Mouse (Mus musculus): ENCODE data around the gene Sik3.
"Not testable (repeated sequence)": the region's sequence is repeated elsewhere in the genome, so short reads cannot be mapped to it uniquely, and the experiment has no call there.

Gene Sik3

DNA sequence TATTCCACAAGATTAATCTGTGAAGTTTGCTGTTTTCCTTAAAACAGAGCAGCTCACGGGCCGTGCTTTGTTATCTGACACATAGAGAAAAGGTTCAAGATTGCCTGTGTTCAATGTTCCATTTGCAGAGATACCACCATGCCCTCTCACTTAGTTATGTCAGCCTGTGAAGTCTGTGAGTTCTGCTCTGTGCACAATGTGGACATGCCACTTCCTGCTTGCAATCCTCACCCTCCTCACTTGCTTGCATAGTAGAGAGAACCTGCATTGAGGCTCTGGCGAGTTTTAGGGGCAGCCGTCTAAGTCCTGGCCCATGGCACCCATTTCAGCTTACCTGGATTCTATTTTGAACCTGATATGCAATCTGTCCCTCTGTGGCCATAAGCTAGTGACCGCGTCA, 80.0 kb downstream of the Sik3 start:
- ATAC-seq (ENCODE audit: insufficient number of reproducible peaks, low FRiP score, low TSS enrichment): no peak

DNA sequence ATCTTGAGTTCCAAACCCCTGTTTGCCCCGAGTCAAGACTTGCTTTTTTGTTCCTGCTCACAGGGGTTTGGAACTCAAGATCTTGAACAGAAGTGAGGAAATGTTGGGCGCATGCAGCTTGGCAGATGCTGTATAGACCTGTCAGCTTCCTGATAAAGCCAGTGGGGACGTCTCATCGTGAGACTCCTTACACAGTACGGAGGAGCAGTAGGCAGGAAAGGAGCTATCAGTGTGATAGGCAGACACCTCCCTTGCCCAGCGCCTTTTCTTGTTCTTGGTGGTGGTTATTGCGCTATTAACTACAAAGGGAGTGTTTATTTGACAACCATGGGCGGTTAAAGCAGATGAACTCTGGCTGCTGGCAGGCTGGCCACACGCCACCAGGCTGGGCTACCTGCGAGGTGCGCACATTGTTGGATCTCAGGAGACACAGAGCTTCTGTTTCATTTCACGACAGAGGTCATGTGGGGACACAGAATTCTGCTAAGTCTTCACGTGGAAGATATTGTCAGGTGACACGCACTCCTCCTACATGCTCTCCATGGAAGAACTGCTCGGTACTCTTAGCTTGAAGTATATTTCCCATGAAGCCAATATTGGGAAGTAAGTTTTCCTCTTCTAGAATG, 85.9 kb downstream of the Sik3 start:
- ATAC-seq (ENCODE audit: insufficient number of reproducible peaks, low FRiP score, low TSS enrichment): peak; percentile 52; the same call in 1 of the 2 replicates

GRCm38 (mm10) chr9:46099107-46099506, 86.5 kb downstream of the Sik3 start:
- no peak for ATAC-seq (ENCODE audit: insufficient number of reproducible peaks, low FRiP score, low TSS enrichment)

- no peak for ATAC-seq (ENCODE audit: insufficient number of reproducible peaks, low FRiP score, low TSS enrichment)
Observed at GRCm38 (mm10) chr9:46103154-46103553, 90.5 kb downstream of the Sik3 start.

DNA sequence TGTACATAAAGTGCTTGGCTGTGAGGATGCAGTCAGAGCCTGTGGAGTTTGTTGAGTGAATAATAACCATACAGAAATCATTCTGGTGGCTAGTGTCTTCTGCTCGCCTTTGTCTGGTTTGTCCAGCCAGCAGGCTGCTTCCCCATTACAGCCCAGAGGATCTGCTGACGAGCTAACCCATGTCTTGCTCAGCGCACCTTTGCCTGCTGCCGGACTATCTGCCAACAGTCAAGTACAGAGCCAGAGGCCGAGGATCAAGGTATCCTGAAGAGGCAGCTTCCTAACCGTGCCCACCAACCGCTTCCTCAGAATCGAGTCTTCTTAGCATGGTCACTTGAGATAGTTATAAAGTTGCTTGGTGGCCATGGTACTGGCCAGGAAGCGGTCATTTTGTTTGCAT, 93.5 kb downstream of the Sik3 start:
- no peak for ATAC-seq (ENCODE audit: insufficient number of reproducible peaks, low FRiP score, low TSS enrichment)

DNA sequence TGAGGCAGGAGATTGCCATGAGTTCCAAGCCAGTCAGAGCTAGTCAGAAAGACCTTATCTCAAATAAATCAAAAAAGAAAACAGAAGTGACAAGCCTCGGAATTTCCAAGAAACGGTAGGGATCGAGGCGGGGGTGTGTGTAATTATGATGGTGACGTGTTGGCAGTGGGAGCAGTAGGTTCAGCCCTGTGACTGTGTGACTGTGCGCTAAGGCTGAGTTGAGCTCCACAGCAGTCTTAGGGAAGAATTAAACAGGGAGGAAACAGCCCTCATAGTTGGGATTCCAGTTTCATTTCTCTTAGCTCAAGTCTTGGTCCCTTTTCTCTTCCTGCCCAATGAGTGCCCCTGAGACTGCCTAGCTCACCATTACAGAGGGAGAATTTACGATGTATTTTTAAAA, 98.0 kb downstream of the Sik3 start:
- ATAC-seq (ENCODE audit: insufficient number of reproducible peaks, low FRiP score, low TSS enrichment): no peak

- ATAC-seq (ENCODE audit: insufficient number of reproducible peaks, low FRiP score, low TSS enrichment): no peak
Observed at GRCm38 (mm10) chr9:46111334-46111733, 98.7 kb downstream of the Sik3 start.

DNA sequence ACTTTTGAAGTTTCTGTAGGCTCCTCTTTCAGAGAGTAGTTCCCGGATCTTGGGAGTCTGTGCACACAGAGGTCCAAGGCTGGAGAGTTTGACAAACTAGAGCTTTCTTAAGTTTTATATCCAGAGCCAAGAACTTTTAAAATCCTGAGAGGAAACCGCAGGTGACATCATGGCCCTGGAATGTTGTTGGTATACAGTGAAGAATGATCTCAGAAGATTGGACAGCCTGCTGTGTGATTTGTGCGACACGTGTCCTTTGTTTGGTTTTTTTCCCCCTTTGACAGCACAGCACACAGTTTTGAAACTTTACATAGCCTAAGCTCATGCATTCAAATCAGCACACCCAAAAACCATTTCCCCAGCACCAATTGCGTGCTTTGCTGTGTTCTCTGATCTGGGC, 99.6 kb downstream of the Sik3 start:
- no peak for ATAC-seq (ENCODE audit: insufficient number of reproducible peaks, low FRiP score, low TSS enrichment)

DNA sequence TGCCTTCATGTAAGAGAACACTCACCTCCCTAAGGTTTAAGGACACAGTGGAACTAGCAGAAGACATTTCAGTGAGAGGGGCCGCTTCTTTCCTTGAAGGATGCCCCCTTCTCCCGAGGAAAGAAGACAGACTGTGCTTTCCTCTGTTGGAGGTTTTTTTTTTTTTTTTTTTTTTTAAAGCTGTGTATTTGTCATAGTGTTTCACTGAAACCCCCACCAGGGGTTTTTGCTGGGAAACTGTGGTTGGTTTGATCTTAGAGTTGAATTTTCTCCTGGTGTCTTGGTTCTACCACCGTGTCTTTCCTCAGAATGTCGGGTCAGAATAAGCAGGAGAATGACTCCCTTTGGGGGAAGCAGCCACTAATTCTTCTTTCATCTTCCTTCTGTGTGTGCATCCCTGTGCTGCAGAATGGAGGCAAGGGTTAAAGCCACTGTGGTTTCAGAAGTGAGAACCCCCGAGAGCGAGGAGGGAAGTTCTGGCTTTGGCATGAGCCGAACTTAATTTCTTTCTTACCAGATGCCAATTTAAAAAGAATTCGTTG, 106.3 kb downstream of the Sik3 start:
- ATAC-seq (ENCODE audit: insufficient number of reproducible peaks, low FRiP score, low TSS enrichment): no peak

- ATAC-seq (ENCODE audit: insufficient number of reproducible peaks, low FRiP score, low TSS enrichment): no peak
Observed at GRCm38 (mm10) chr9:46119943-46120441, 107.4 kb downstream of the Sik3 start.

DNA sequence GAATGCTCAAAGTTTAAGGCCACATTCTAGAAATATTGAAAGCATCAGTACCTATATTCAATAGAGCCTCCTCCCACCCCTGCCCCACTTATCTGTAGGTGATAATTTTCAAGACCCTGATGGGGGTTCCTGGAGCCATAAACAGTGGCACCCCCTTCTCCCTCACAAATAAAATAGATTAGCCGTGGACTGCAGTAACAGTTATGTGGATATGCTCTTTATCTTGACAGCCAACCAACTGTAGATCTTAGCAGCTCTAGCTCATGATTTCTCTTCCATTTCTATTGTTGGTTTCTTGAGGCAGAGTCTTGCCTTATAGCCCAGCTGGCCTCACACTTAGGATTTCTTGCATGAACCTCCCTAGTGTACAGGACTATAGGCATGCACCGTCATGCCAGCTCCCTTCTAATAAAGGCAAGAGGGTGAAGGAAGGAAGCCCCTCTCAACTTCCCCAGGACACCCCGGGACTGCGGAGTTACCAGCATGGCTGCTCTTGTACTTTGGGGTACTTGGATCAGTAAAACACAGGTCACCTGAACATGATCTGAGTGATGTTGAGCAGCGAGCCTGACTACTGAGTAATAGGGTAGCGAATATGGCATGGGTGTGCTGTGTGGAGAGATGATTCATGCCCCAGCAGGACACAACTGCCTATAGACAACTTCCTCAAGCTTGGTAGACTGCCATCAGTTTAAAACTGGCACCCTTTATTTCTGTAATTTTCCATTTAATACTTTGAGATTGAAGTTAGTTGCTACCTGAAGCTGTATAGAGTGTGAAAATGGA, 108.0 kb downstream of the Sik3 start:
- ATAC-seq (ENCODE audit: insufficient number of reproducible peaks, low FRiP score, low TSS enrichment): no peak

GRCm38 (mm10) chr9:46121486-46121885, 108.9 kb downstream of the Sik3 start:
- ATAC-seq (ENCODE audit: insufficient number of reproducible peaks, low FRiP score, low TSS enrichment): no peak

- ATAC-seq (ENCODE audit: insufficient number of reproducible peaks, low FRiP score, low TSS enrichment): no peak
Observed at GRCm38 (mm10) chr9:46122731-46123130, 110.1 kb downstream of the Sik3 start.

GRCm38 (mm10) chr9:46126295-46126694, 113.7 kb downstream of the Sik3 start:
- ATAC-seq (ENCODE audit: insufficient number of reproducible peaks, low FRiP score, low TSS enrichment): no peak

- no peak for ATAC-seq (ENCODE audit: insufficient number of reproducible peaks, low FRiP score, low TSS enrichment)
Observed at GRCm38 (mm10) chr9:46127326-46127725, 114.7 kb downstream of the Sik3 start.

DNA sequence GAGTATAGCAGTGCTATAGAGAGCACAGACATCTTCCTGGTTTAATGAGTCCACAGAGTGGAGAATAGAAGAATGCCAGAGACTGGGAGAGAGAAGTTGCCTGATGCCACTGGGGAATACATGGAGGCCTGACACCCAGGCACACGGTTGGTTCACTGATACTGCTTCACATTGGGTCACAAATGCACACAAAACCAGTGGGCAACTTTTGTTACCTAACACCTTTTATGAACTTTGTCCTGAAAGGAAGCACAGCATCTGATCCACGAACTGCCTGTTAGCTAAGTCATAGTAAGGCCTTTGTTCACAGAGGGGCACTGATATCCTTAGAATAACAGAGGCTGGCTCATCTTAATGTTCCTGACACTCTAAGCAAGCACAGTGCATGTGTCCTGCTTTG, 116.6 kb downstream of the Sik3 start:
- no peak for ATAC-seq (ENCODE audit: insufficient number of reproducible peaks, low FRiP score, low TSS enrichment)

- ATAC-seq (ENCODE audit: insufficient number of reproducible peaks, low FRiP score, low TSS enrichment): not testable (repeated sequence)
Observed at GRCm38 (mm10) chr9:46132821-46133220, 120.2 kb downstream of the Sik3 start.

DNA sequence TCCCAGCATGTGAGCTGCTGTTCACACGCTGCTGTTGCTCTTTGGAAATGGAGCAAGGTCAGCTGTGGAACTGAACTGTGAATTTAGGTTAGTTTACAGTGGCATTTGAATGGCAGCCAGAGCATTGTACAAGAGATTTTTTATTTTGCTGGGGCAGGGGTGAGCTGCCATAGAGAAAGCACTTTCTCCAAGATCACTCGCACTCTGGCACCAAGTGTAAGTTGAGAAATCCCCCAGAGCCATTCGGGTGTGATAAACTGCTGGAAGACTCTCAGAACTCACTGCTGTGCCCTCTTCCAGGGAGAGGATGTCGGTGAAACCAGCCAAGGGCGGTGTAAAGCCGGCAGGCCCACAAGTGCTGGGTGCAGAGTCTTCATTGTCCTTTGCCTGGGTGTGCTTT, 126.2 kb downstream of the Sik3 start:
- ATAC-seq (ENCODE audit: insufficient number of reproducible peaks, low FRiP score, low TSS enrichment): no peak

DNA sequence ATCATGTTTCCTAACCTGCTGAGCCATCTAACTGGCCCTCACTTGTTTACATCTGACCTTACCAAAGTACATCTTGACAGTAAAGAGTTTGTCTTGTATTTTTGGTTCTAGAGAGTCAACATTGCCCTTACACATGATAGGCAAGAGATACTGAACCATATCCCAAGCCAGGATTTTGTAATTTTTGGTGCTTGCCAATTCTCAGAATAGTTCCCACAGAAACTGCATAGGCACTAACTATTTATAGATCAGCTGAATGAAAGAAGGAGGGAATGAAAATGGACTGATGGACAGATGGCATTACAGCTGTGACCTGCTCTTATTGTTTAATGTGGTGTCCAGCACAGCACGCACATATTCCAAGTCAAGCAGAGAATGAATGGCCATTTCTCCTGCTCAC, 128.2 kb downstream of the Sik3 start:
- ATAC-seq (ENCODE audit: insufficient number of reproducible peaks, low FRiP score, low TSS enrichment): no peak

GRCm38 (mm10) chr9:46142031-46142430, 129.4 kb downstream of the Sik3 start:
- ATAC-seq (ENCODE audit: insufficient number of reproducible peaks, low FRiP score, low TSS enrichment): no peak

- ATAC-seq (ENCODE audit: insufficient number of reproducible peaks, low FRiP score, low TSS enrichment): no peak
Observed at GRCm38 (mm10) chr9:46142492-46142891, 129.9 kb downstream of the Sik3 start.

DNA sequence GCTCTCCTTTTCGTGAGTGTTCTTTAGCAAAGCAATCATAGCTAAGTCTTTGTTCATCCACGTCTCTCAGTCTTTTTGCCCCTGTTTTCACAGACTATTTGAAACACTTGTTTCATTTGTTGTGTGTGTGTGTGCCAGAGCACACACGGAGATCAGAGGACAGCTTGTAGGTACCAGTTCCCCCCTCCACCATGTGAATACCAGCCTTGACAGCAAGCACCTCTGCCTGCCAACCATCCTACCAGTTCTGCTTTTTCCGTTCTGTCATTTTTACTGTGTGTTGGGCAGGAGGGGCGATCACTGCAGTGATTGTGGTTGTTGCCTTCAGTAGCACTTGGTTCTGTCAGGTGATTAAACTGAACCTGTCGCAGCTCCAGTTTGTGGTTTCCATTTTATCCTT, 132.4 kb downstream of the Sik3 start:
- no peak for ATAC-seq (ENCODE audit: insufficient number of reproducible peaks, low FRiP score, low TSS enrichment)
